Mouse (Mus musculus) hematopoietic stem cell, adult 5-6 weeks (primary cell): ENCODE data around the gene Jmjd4. TPM values are rescaled to one million over a fixed set of nuclear protein-coding genes. Genes with fewer than 3 reads are reported as not detected.

Experiments used
- total RNA-seq: library from RNA; stranded (forward); fragments of 172-1452, 232-1000 nt; gene quantifications from 2 replicates; pipeline ENCODE4 v1.2.3, GENCODE M21; 2017

Jmjd4 gene
- total RNA-seq, 1 experiment from 2014 or later, result 7.8 TPM

Other genes starting within 250 kb of the Jmjd4 start
- gene Mrpl55, start 247.6 kb upstream of the Jmjd4 start, total RNA-seq, result 47.6 and 49.0 TPM in 2 replicates
- gene 2310033P09Rik, start 241.7 kb upstream of the Jmjd4 start, total RNA-seq, result 16.6 and 23.1 TPM in 2 replicates
- gene Arf1, start 221.8 kb upstream of the Jmjd4 start, total RNA-seq, result 237 and 263 TPM in 2 replicates
- gene Wnt3a, start 159.3 kb upstream of the Jmjd4 start, total RNA-seq, result not detected in 2 replicates
- gene Wnt9a, start 143.1 kb upstream of the Jmjd4 start, total RNA-seq, result 0.30 TPM in 1 of 2 replicates, not detected in the other
- not detected in 2 replicates for gene Prss38, start 74.4 kb upstream of the Jmjd4 start, total RNA-seq
- 9.7 and 16.4 TPM in 2 replicates for gene Snap47, start 1.1 kb downstream of the Jmjd4 start, total RNA-seq
- 5.9 and 7.9 TPM in 2 replicates for gene Zfp867, start 22.4 kb downstream of the Jmjd4 start, total RNA-seq
- gene Zkscan17, start 76.7 kb downstream of the Jmjd4 start, total RNA-seq, result 18.3 and 20.8 TPM in 2 replicates
- gene Nlrp3, start 91.5 kb downstream of the Jmjd4 start, total RNA-seq, result 3.2 and 4.9 TPM in 2 replicates
- not detected in 2 replicates for gene Olfr222, start 126.2 kb downstream of the Jmjd4 start, total RNA-seq
- gene Olfr223, start 143.2 kb downstream of the Jmjd4 start, total RNA-seq, result not detected in 2 replicates
- gene Mprip, start 211.3 kb downstream of the Jmjd4 start, total RNA-seq, result 128 and 142 TPM in 2 replicates